Mouse (Mus musculus) CH12.LX (cell line): Measurements from ENCODE around the gene Bhlhe41. TPM values are rescaled to one million over a fixed set of nuclear protein-coding genes. Genes with fewer than 3 reads are reported as not detected.

Source experiments
- DNase-seq: peaks from one replicate; pipeline ENCODE4 v3.0.0-alpha.2; 2013; ENCODE audit errors: extremely low read depth
- H3K27ac ChIP-seq: 2 replicates; pipeline ENCODE4 v1.5.1; 2012; ENCODE audit warnings: low read depth, mild to moderate bottlenecking, control low read depth, moderate library complexity; ENCODE audit not compliant: insufficient read depth
- H3K27me3 ChIP-seq: replicated peaks from 2 replicates; pipeline ENCODE3; 2012; ENCODE audit warnings: inconsistent platforms
- H3K36me3 ChIP-seq, 2 experiments: replicated peaks in 1 of 2; 2 replicates each; pipeline versions ENCODE3 to v1.6.1; 2012; ENCODE audit warnings: inconsistent platforms in 1 of 2, low read length in 1 of 2, mild to moderate bottlenecking in 1 of 2, mixed read lengths in 1 of 2, moderate library complexity in 1 of 2; ENCODE audit not compliant: control insufficient read depth in 1 of 2, insufficient read depth in 1 of 2
- H3K4me1 ChIP-seq, 2 experiments: 2 replicates each; pipeline ENCODE4 v1.6.1; 2012; ENCODE audit warnings: inconsistent platforms in 1 of 2, moderate library complexity in 1 of 2; ENCODE audit not compliant: insufficient read depth in 2 of 2, control insufficient read depth in 1 of 2
- H3K4me2 ChIP-seq: 2 replicates; pipeline ENCODE4 v1.6.1; 2012; ENCODE audit warnings: low read depth, mild to moderate bottlenecking, control low read depth; ENCODE audit not compliant: poor library complexity, insufficient read depth, severe bottlenecking
- H3K4me3 ChIP-seq, 3 experiments: fragments of 150-350 bp in 1 of 3; sonication (generic) in 1 of 3; replicated peaks in 1 of 3; 2 replicates each; pipeline versions ENCODE3 to v1.5.1; 2011 to 2012; ENCODE audit warnings: low read depth in 2 of 3, low read length in 2 of 3, mild to moderate bottlenecking in 2 of 3, moderate library complexity in 2 of 3, control low read depth in 1 of 3, improper control_type of control experiment in 1 of 3, inconsistent platforms in 1 of 3, mixed read lengths in 1 of 3; ENCODE audit not compliant: poor library complexity in 1 of 3
- H3K79me2 ChIP-seq: replicated peaks from 2 replicates; pipeline ENCODE4 v1.6.1; 2012; ENCODE audit warnings: mild to moderate bottlenecking, moderate library complexity; ENCODE audit not compliant: control insufficient read depth, poor library complexity, insufficient read depth, severe bottlenecking; ENCODE audit errors: extremely low read depth
- H3K9ac ChIP-seq: 2 replicates; pipeline ENCODE4 v1.6.1; 2012; ENCODE audit warnings: low read depth, mild to moderate bottlenecking, control low read depth, moderate library complexity; ENCODE audit not compliant: insufficient read depth
- H3K9me3 ChIP-seq: replicated peaks from 2 replicates; pipeline ENCODE3; 2012; ENCODE audit warnings: low read length, inconsistent platforms, mixed read lengths
- CHD1 ChIP-seq: IDR thresholded peaks from 2 replicates; pipeline ENCODE4 v1.6.1; 2012; ENCODE audit warnings: low read depth, low read length, improper control_type of control experiment, inconsistent platforms
- CHD2 ChIP-seq: IDR thresholded peaks from 2 replicates; pipeline ENCODE4 v1.6.1; 2011; ENCODE audit warnings: low read length, improper control_type of control experiment
- E2F4 ChIP-seq: IDR thresholded peaks from 2 replicates; pipeline ENCODE4 v1.6.1; 2011; ENCODE audit warnings: low read depth, low read length, improper control_type of control experiment; ENCODE audit not compliant: insufficient replicate concordance
- GABPA ChIP-seq: IDR thresholded peaks from 2 replicates; pipeline ENCODE4 v1.6.1; 2012; ENCODE audit warnings: low read depth, low read length, improper control_type of control experiment, inconsistent platforms; ENCODE audit not compliant: insufficient replicate concordance
- IRF4 ChIP-seq: IDR thresholded peaks from 2 replicates; pipeline ENCODE4 v1.6.1; 2014; ENCODE audit warnings: low read depth, mild to moderate bottlenecking, inconsistent platforms, low read length, improper control_type of control experiment
- JUN ChIP-seq: IDR thresholded peaks from 2 replicates; pipeline ENCODE4 v1.6.1; 2011; ENCODE audit warnings: low read depth, mild to moderate bottlenecking, low read length, improper control_type of control experiment, moderate library complexity; ENCODE audit not compliant: insufficient read depth
- KAT2A ChIP-seq: IDR thresholded peaks from 2 replicates; pipeline ENCODE4 v1.6.1; 2012; ENCODE audit warnings: low read length, improper control_type of control experiment, inconsistent platforms; ENCODE audit not compliant: insufficient replicate concordance
- MAFK ChIP-seq: IDR thresholded peaks from 2 replicates; pipeline ENCODE4 v1.6.1; 2011; ENCODE audit warnings: low read length, improper control_type of control experiment; ENCODE audit not compliant: insufficient replicate concordance
- MAZ ChIP-seq: IDR thresholded peaks from 2 replicates; pipeline ENCODE4 v1.6.1; 2012; ENCODE audit warnings: low read depth, mild to moderate bottlenecking, inconsistent platforms, low read length, improper control_type of control experiment, moderate library complexity
- MYC ChIP-seq: IDR thresholded peaks from 2 replicates; pipeline ENCODE4 v1.6.1; 2011; ENCODE audit warnings: low read depth, mild to moderate bottlenecking, improper control_type of control experiment, low read length
- NELFE ChIP-seq: IDR thresholded peaks from 2 replicates; pipeline ENCODE4 v1.6.1; 2011; ENCODE audit warnings: low read depth, low read length, improper control_type of control experiment
- PAX5 ChIP-seq: IDR thresholded peaks from 2 replicates; pipeline ENCODE4 v1.6.1; 2012; ENCODE audit warnings: low read length, inconsistent platforms, mixed read lengths
- POLR2A ChIP-seq: IDR thresholded peaks from 2 replicates; pipeline ENCODE4 v1.6.1; 2011; ENCODE audit warnings: low read depth, mild to moderate bottlenecking, improper control_type of control experiment, low read length
- RAD21 ChIP-seq: IDR thresholded peaks from 2 replicates; pipeline ENCODE4 v1.6.1; 2011; ENCODE audit warnings: low read depth, mild to moderate bottlenecking, low read length, improper control_type of control experiment, moderate library complexity
- SIN3A ChIP-seq: IDR thresholded peaks from 2 replicates; pipeline ENCODE4 v1.6.1; 2012; ENCODE audit warnings: low read length, improper control_type of control experiment, inconsistent platforms
- SMC3 ChIP-seq: IDR thresholded peaks from 2 replicates; pipeline ENCODE4 v1.6.1; 2011; ENCODE audit warnings: low read depth, low read length, improper control_type of control experiment
- TBP ChIP-seq: conservative IDR thresholded peaks from 2 replicates; pipeline ENCODE4 v1.6.1; 2011; ENCODE audit warnings: low read depth, low read length, improper control_type of control experiment
- TCF12 ChIP-seq: IDR thresholded peaks from 2 replicates; pipeline ENCODE4 v1.6.1; 2014; ENCODE audit warnings: low read depth, mild to moderate bottlenecking, inconsistent platforms, low read length, improper control_type of control experiment
- UBTF ChIP-seq: IDR thresholded peaks from 2 replicates; pipeline ENCODE4 v1.6.1; 2012; ENCODE audit warnings: low read depth, mild to moderate bottlenecking, inconsistent platforms, low read length, improper control_type of control experiment, moderate library complexity
- USF1 ChIP-seq: IDR thresholded peaks from 2 replicates; pipeline ENCODE4 v1.6.1; 2014; ENCODE audit warnings: low read depth, mild to moderate bottlenecking, inconsistent platforms, low read length, improper control_type of control experiment
- USF2 ChIP-seq: conservative IDR thresholded peaks from 2 replicates; pipeline ENCODE4 v1.6.1; 2011; ENCODE audit warnings: low read depth, low read length, improper control_type of control experiment
- ZC3H11A ChIP-seq: IDR thresholded peaks from 2 replicates; pipeline ENCODE4 v1.6.1; 2012; ENCODE audit warnings: low read depth, mild to moderate bottlenecking, inconsistent platforms, low read length, improper control_type of control experiment
- ZKSCAN1 ChIP-seq: IDR thresholded peaks from 2 replicates; pipeline ENCODE4 v1.6.1; 2012; ENCODE audit warnings: low read depth, inconsistent platforms, low read length, improper control_type of control experiment, borderline replicate concordance
- dilution Hi-C: fragments of 300-500 bp; cut with MboI; formaldehyde crosslinking; loops from 2 replicates; pipeline ENCODE4 v1.14.3; 2020; ENCODE audit warnings: low sequenced_read_pairs; ENCODE audit not compliant: extremely low pct_unique_long_range_greater_than_20kb, extremely low pct_ligation_motif_present
- in situ Hi-C: fragments of 300-500 bp; cut with MboI; formaldehyde crosslinking; loops from 3 replicates; pipeline ENCODE4 v1.14.3; 2019; ENCODE audit warnings: low sequenced_read_pairs, low pct_ligation_motif_present, low pct_unique_long_range_greater_than_20kb, mixed read lengths
- polyA plus RNA-seq: library from polyadenylated mRNA; unstranded; fragments of >175 nt; gene quantifications from 2 replicates; pipeline ENCODE4 v1.2.1, GENCODE M21; 2012; ENCODE audit warnings: low read depth; ENCODE audit not compliant: insufficient read length
- total RNA-seq, 2 experiments: library from RNA; depleted of rRNA; stranded (reverse); fragments of 300-350 nt in 1 of 2; fragments of >200 nt in 1 of 2; gene quantifications; 2 replicates each; pipeline ENCODE4 v1.2.3; 2012 to 2014

Bhlhe41 gene
- total and polyA plus RNA-seq, 3 experiments = 12.5 to 105 (median 12.6) TPM

GRCm38 (mm10) chr6:145830117-145830516 lies 35.2 kb downstream of the Bhlhe41 start (continued):
- TF ChIP-seq MYC (peak; percentile 33; the same call in 1 of the 2 replicates), TBP (no peak), NELFE (peak; percentile 51; the same call in 1 of the 2 replicates), SMC3 (peak; percentile 98), USF2 (no peak), UBTF (no peak), TCF12 (peak; percentile 56), PAX5 (no peak), GABPA (no peak), ZKSCAN1 (no peak), JUN (no peak), IRF4 (peak; percentile 61; the same call in 1 of the 2 replicates), MAFK (no peak), ZC3H11A (peak; percentile 98), USF1 (no peak), CHD1 (no peak), MAZ (no peak), KAT2A (no peak), RAD21 (peak; percentile 100), POLR2A (no peak), CHD2 (peak; percentile 33; the same call in 1 of the 2 replicates)

- dilution Hi-C loops (no loop called here), in situ Hi-C loops (no loop called here)
- peaks cover 8% of the 10 kb centered on the region for H3K9me3 ChIP-seq
- no peak for TF ChIP-seq MAZ
- TF ChIP-seq SIN3A = no peak
- TF ChIP-seq TBP = no peak
- TF ChIP-seq GABPA = no peak
- TF ChIP-seq E2F4 = no peak
- H3K4me2 ChIP-seq = no peak overlapping the region
- H3K4me3 ChIP-seq = no peak overlapping the region
- H3K27me3 ChIP-seq = no peaks in the 10 kb centered on the region
- peaks cover 6 to 18% of the 10 kb centered on the region in 2 experiments; a peak in 3 of 4 replicates for H3K4me1 ChIP-seq
- no peaks in the 10 kb centered on the region for H3K79me2 ChIP-seq
- H3K27ac ChIP-seq = no peak overlapping the region
- no peak for DNase-seq
- H3K36me3 ChIP-seq = no peaks in the 10 kb centered on the region
- no peak overlapping the region for H3K9ac ChIP-seq
Measured at GRCm38 (mm10) chr6:145829062-145829835, 36.1 kb downstream of the Bhlhe41 start.
